Mouse (Mus musculus): ENCODE data around the gene Saal1. TPM values are rescaled to one million over a fixed set of nuclear protein-coding genes. Genes with fewer than 3 reads are reported as not detected.
"Not testable (repeated sequence)": the region's sequence is repeated elsewhere in the genome, so short reads cannot be mapped to it uniquely, and the experiment has no call there.

Saal1 gene
- 35.1 and 37.8 TPM in 2 replicates for polyA plus RNA-seq (2014; fragmentation: Nextera tagmentation; extraction: Ambion mirVana)

DNA sequence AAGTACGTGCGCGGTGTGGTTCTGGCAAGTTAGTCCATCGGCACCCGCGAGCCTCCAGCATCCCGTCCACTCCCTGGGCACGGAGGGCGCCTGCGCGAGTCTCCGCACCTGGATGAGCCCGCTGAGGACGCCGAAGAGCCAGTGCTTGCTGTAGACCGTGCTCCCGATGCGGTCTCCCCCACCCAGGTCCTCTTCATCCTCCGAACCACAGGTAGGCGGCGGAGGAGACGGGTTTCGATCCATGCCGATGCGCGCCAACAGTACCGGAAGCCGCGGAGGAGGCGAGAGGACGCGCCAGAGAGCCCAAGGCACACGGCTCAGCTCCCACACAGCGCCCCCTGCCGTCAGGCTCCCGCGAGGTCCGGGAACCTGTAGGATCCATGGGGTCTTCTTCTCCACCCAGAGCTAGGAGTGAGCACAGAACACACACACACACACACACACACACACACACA is at the start of gene Saal1:
Saal1 (minus strand) TSS at position 291 of the 455 bp plus-strand sequence.
- Histone ChIP-seq H3K4me3 (ENCODE audit: low read depth, low read length) (peak within 1 kb of the TSS; percentile 57), H3K9ac (replicated peaks; ENCODE audit: low read depth, low read length) (peak within 1 kb of the TSS; percentile 68), H3K27ac (ENCODE audit: low read length) (peak within 1 kb of the TSS; percentile 46; the same call in 1 of the 2 replicates), H3K36me3 (ENCODE audit: control insufficient read depth, insufficient read depth, low read length) (peaks cover 21% of the 10 kb centered on the region), H3K4me1 (ENCODE audit: control insufficient read depth, insufficient read depth, low read length) (peaks cover 6% of the 10 kb centered on the region; the same call in 1 of the 2 replicates), H3K9me3 (ENCODE audit: control insufficient read depth, low read depth, low read length) (no peaks in the 10 kb centered on the region), H3K4me2 (replicated peaks; ENCODE audit: low read depth, low read length) (peak within 1 kb of the TSS; percentile 52), H3K27me3 (ENCODE audit: control insufficient read depth, insufficient read depth, low read length) (0 out of 2 replicates have a peak, but pooled peaks cover 3% of the 10 kb centered on the region)
- WGBS: under 1% methylated on average over 38 of the region's 38 CpGs
- peak; percentile 96 for ATAC-seq (ENCODE audit: insufficient number of reproducible peaks, insufficient read depth, low FRiP score, low read depth)

DNA sequence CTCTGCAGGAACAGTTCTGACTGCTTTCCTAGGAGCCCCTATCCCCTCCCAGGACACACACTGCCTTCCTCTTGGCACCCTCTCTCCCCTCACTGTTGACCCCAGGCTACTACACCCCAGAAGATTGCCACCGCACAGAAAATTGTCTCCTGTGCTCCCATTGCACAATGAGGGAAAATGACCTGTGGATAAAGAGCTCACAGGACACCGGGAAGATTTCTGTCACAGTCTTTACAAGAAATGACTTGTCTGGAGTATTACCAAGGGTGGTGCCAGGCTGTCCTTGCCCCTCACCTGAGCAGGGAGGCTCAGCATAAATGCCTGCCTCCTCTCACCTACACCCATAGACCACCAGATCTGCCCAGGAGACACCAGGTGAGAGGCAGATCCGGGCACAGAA is 41.0 kb upstream of the Saal1 start, which contains the start of gene Saa2:
Saa2 (plus strand) TSS at position 301 of the 400 bp plus-strand sequence.
- Histone ChIP-seq H3K4me1 (ENCODE audit: control insufficient read depth, insufficient read depth, low read length) (no peaks in the 10 kb centered on the region), H3K4me3 (ENCODE audit: low read depth, low read length) (no peak within 1 kb of the TSS), H3K9me3 (ENCODE audit: control insufficient read depth, low read depth, low read length) (no peaks in the 10 kb centered on the region), H3K36me3 (ENCODE audit: control insufficient read depth, insufficient read depth, low read length) (no peaks in the 10 kb centered on the region), H3K4me2 (replicated peaks; ENCODE audit: low read depth, low read length) (no peak within 1 kb of the TSS), H3K27ac (ENCODE audit: low read length) (no peak within 1 kb of the TSS), H3K27me3 (ENCODE audit: control insufficient read depth, insufficient read depth, low read length) (no peaks in the 10 kb centered on the region), H3K9ac (replicated peaks; ENCODE audit: low read depth, low read length) (no peak within 1 kb of the TSS)
- no peak for ATAC-seq (ENCODE audit: insufficient number of reproducible peaks, insufficient read depth, low FRiP score, low read depth)
- 48% methylated on average over 3 of the region's 3 CpGs for WGBS

DNA sequence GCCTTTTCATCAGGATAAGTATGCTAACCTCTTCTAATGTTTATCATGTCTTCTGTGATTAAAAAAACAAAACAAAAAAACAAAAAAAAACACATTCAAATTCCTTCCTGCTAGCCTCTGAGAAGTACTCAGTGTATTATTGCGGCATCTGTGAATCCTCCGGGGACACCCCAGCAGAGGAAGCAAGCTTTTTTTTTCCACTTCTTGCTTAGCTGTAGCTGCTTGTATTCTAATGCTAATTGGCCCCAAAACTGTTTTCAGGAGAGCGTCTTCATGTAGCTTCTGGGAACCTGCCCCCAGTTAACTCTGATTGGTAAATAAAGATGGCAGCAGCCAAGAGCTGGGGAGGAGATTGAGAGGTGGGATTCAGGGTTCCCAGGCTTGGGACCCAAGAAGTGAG is 38.0 kb upstream of the Saal1 start:
- no peaks in the 10 kb centered on the region for H3K36me3 ChIP-seq (ENCODE audit: control insufficient read depth, insufficient read depth, low read length)
- no peak overlapping the region for H3K4me3 ChIP-seq (ENCODE audit: low read depth, low read length)
- no peak overlapping the region for H3K9ac ChIP-seq (replicated peaks; ENCODE audit: low read depth, low read length)
- no peaks in the 10 kb centered on the region for H3K9me3 ChIP-seq (ENCODE audit: control insufficient read depth, low read depth, low read length)
- H3K4me1 ChIP-seq (ENCODE audit: control insufficient read depth, insufficient read depth, low read length): no peaks in the 10 kb centered on the region
- H3K27ac ChIP-seq (ENCODE audit: low read length): no peak overlapping the region
- WGBS: 60% methylated on average over 3 of the region's 3 CpGs
- no peak for ATAC-seq (ENCODE audit: insufficient number of reproducible peaks, insufficient read depth, low FRiP score, low read depth)
- H3K27me3 ChIP-seq (ENCODE audit: control insufficient read depth, insufficient read depth, low read length): no peaks in the 10 kb centered on the region
- H3K4me2 ChIP-seq (replicated peaks; ENCODE audit: low read depth, low read length): no peak overlapping the region

DNA sequence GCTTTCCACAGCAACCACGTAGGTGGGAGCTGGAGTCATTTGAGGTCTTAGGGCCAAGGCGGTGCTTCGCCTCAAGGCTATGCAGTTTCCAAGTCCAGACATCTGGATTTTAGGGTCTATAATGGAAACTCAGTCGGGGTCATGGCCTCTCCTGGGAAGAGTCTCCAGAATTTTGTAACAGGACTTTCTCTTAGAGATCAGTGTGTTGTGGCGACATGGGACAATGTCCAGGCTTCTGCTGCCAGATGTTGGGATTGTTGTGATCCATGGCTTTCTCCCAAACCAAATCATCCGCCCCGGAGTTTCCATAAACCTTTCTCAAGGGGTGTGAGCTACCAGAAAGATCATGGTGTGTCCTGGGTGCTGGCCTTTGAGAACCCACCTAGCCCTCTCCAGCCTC is 35.9 kb upstream of the Saal1 start:
- Histone ChIP-seq H3K27ac (ENCODE audit: low read length) (no peak overlapping the region), H3K9me3 (ENCODE audit: control insufficient read depth, low read depth, low read length) (no peaks in the 10 kb centered on the region), H3K27me3 (ENCODE audit: control insufficient read depth, insufficient read depth, low read length) (no peaks in the 10 kb centered on the region), H3K36me3 (ENCODE audit: control insufficient read depth, insufficient read depth, low read length) (no peaks in the 10 kb centered on the region), H3K4me2 (replicated peaks; ENCODE audit: low read depth, low read length) (no peak overlapping the region), H3K4me3 (ENCODE audit: low read depth, low read length) (no peak overlapping the region), H3K9ac (replicated peaks; ENCODE audit: low read depth, low read length) (no peak overlapping the region), H3K4me1 (ENCODE audit: control insufficient read depth, insufficient read depth, low read length) (no peaks in the 10 kb centered on the region)
- ATAC-seq (ENCODE audit: insufficient number of reproducible peaks, insufficient read depth, low FRiP score, low read depth): no peak
- 69% methylated on average over 7 of the region's 7 CpGs for WGBS

DNA sequence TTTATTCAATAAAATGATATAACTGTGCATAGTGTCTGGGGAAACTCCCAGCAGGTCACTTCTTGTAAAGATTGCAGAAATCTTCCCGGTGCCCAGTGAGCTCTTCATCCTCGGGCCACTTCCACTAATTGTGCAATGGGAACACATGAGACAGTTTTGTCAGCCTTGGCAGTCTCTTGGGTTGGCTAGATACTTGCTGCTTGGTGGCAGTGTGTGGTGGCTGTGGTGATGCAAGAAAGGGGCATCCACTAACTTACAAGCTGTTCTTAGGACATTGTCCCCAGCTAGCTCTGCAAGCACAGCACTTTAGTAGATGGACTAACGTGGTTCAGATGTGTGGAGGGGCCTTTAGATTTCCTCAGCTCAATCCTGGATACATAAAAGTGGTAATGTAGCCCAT is 35.3 kb upstream of the Saal1 start:
- Histone ChIP-seq H3K27me3 (ENCODE audit: control insufficient read depth, insufficient read depth, low read length) (no peaks in the 10 kb centered on the region), H3K4me1 (ENCODE audit: control insufficient read depth, insufficient read depth, low read length) (no peaks in the 10 kb centered on the region), H3K9me3 (ENCODE audit: control insufficient read depth, low read depth, low read length) (no peaks in the 10 kb centered on the region), H3K36me3 (ENCODE audit: control insufficient read depth, insufficient read depth, low read length) (no peaks in the 10 kb centered on the region), H3K9ac (replicated peaks; ENCODE audit: low read depth, low read length) (no peak overlapping the region), H3K4me2 (replicated peaks; ENCODE audit: low read depth, low read length) (no peak overlapping the region), H3K27ac (ENCODE audit: low read length) (no peak overlapping the region), H3K4me3 (ENCODE audit: low read depth, low read length) (no peak overlapping the region)
- WGBS: 85% methylated on average over 3 of the region's 3 CpGs
- no peak for ATAC-seq (ENCODE audit: insufficient number of reproducible peaks, insufficient read depth, low FRiP score, low read depth)

DNA sequence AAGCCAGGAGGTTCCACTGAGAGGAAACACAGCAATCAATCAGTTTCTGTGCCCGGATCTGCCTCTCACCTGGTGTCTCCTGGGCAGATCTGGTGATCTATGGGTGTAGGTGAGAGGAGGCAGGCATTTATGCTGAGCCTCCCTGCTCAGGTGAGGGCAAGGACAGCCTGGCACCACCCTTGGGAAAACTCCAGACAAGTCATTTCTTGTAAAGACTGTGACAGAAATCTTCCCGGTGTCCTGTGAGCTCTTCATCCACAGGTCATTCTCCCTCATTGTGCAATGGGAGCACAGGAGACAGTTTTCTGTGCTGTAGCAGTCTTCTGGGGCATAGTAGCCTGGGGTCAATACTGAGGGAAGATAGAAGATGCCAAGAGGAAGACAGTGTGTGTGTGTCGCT is 32.4 kb upstream of the Saal1 start, which contains the start of gene Saa1:
Saa1 (minus strand) TSS at position 101 of the 400 bp plus-strand sequence.
- H3K9ac ChIP-seq (replicated peaks; ENCODE audit: low read depth, low read length); ATAC-seq (ENCODE audit: insufficient number of reproducible peaks, insufficient read depth, low FRiP score, low read depth); H3K4me1 ChIP-seq (ENCODE audit: control insufficient read depth, insufficient read depth, low read length); H3K27me3 ChIP-seq (ENCODE audit: control insufficient read depth, insufficient read depth, low read length); H3K4me2 ChIP-seq (replicated peaks; ENCODE audit: low read depth, low read length); H3K36me3 ChIP-seq (ENCODE audit: control insufficient read depth, insufficient read depth, low read length); H3K27ac ChIP-seq (ENCODE audit: low read length); H3K4me3 ChIP-seq (ENCODE audit: low read depth, low read length); H3K9me3 ChIP-seq (ENCODE audit: control insufficient read depth, low read depth, low read length): not testable (repeated sequence)
- 70% methylated on average over 3 of the region's 3 CpGs for WGBS

DNA sequence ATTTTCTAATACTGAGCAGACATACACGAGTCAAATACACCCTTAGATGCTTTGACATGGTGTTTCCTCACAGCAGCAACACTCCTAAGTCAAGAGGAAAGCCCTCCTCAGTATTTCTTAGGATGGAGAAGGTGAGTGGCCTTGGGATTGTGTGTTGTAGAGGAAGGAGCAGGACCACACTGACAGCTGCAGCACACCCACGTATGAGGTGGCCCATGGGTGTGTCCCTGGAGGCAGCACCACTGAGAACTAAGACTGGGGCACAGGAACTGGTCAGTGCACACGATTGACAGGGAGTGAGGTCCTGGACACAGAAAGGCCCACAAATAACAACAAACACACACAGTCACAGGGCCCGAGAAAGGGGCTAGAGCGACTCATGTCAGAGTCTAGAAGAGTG is 29.6 kb upstream of the Saal1 start:
- WGBS: 70% methylated on average over 5 of the region's 5 CpGs
- not testable (repeated sequence) for H3K27me3 ChIP-seq (ENCODE audit: control insufficient read depth, insufficient read depth, low read length); ATAC-seq (ENCODE audit: insufficient number of reproducible peaks, insufficient read depth, low FRiP score, low read depth)

DNA sequence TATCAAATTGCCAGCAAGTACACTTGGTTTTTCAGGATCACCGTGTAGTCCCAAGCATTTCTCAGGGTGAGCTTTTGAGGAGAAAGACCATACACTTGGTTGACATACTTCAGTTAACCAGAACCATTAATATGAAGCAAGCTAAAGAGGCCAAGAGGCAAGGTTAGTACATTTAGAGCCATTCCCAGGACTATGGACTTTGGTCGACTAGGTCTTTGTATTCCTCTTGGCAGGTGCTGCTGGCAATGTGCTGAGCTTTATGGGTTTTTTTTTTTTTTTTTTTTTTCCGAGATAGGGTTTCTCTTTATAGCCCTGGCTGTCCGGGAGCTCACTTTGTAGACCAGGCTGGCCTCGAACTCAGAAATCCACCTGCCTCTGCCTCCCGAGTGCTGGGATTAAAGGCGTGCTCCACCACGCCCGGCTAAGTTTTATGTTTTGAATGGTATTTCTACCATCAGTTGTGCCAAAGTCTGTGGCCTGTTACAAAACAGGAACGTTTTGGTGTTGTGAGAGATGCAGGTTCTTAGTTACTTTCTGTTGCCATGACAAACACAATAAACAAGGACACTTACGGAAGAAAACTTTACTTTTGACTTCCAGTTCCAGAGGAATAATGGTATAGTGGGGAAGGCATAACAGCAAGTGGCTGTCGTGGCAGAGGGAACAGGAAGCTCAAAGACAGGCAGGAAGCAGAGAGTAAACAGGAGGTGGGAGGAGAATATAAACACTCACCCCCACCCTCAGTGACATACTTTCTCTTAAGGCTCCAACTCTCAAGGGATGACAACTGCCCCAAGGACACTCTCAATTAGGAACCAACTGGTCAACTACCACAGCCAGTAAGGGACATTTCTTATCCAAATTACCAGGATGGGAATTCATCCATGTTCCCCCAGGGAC is 28.3 kb upstream of the Saal1 start:
- H3K27ac ChIP-seq (ENCODE audit: low read length): no peak overlapping the region
- 78% methylated on average over 12 of the region's 12 CpGs for WGBS
- H3K4me1 ChIP-seq (ENCODE audit: control insufficient read depth, insufficient read depth, low read length): no peaks in the 10 kb centered on the region
- H3K4me2 ChIP-seq (replicated peaks; ENCODE audit: low read depth, low read length): no peak overlapping the region
- H3K27me3 ChIP-seq (ENCODE audit: control insufficient read depth, insufficient read depth, low read length): no peaks in the 10 kb centered on the region
- no peak overlapping the region for H3K9ac ChIP-seq (replicated peaks; ENCODE audit: low read depth, low read length)
- H3K9me3 ChIP-seq (ENCODE audit: control insufficient read depth, low read depth, low read length): no peaks in the 10 kb centered on the region
- H3K36me3 ChIP-seq (ENCODE audit: control insufficient read depth, insufficient read depth, low read length): no peaks in the 10 kb centered on the region
- no peak overlapping the region for H3K4me3 ChIP-seq (ENCODE audit: low read depth, low read length)
- no peak for ATAC-seq (ENCODE audit: insufficient number of reproducible peaks, insufficient read depth, low FRiP score, low read depth)

More for the DNA sequence above, 29.6 kb upstream of the Saal1 start:
- not testable (repeated sequence) for H3K4me2 ChIP-seq (replicated peaks; ENCODE audit: low read depth, low read length); H3K4me1 ChIP-seq (ENCODE audit: control insufficient read depth, insufficient read depth, low read length); H3K27ac ChIP-seq (ENCODE audit: low read length); H3K9me3 ChIP-seq (ENCODE audit: control insufficient read depth, low read depth, low read length); H3K36me3 ChIP-seq (ENCODE audit: control insufficient read depth, insufficient read depth, low read length); H3K4me3 ChIP-seq (ENCODE audit: low read depth, low read length); H3K9ac ChIP-seq (replicated peaks; ENCODE audit: low read depth, low read length)
